Mouse (Mus musculus): ENCODE data around the gene Themis.

Gene Themis

GRCm38 (mm10) chr10:28776777-28777402 is 108.7 kb downstream of the Themis start:
- ATAC-seq (ENCODE audit: insufficient number of reproducible peaks, low FRiP score, low TSS enrichment): no peak

- no peak for ATAC-seq (ENCODE audit: insufficient number of reproducible peaks, low FRiP score, low TSS enrichment)
These were observed 131.3 kb downstream of the Themis start for GRCm38 (mm10) chr10:28799469-28799868.

- ATAC-seq (ENCODE audit: insufficient number of reproducible peaks, low FRiP score, low TSS enrichment): no peak
These were observed 137.0 kb downstream of the Themis start for GRCm38 (mm10) chr10:28805160-28805559.

- no peak for ATAC-seq (ENCODE audit: insufficient number of reproducible peaks, low FRiP score, low TSS enrichment)
These were observed 143.9 kb downstream of the Themis start for GRCm38 (mm10) chr10:28811928-28812570.

GRCm38 (mm10) chr10:28812571-28812936 is 144.4 kb downstream of the Themis start:
- no peak for ATAC-seq (ENCODE audit: insufficient number of reproducible peaks, low FRiP score, low TSS enrichment)

GRCm38 (mm10) chr10:28816160-28816559 is 148.0 kb downstream of the Themis start:
- no peak for ATAC-seq (ENCODE audit: insufficient number of reproducible peaks, low FRiP score, low TSS enrichment)

GRCm38 (mm10) chr10:28822320-28822719 is 154.2 kb downstream of the Themis start:
- ATAC-seq (ENCODE audit: insufficient number of reproducible peaks, low FRiP score, low TSS enrichment): no peak

GRCm38 (mm10) chr10:28842605-28843004 is 174.4 kb downstream of the Themis start:
- no peak for ATAC-seq (ENCODE audit: insufficient number of reproducible peaks, low FRiP score, low TSS enrichment)

GRCm38 (mm10) chr10:28843755-28844717 is 175.9 kb downstream of the Themis start:
- peak; percentile 65 for ATAC-seq (ENCODE audit: insufficient number of reproducible peaks, low FRiP score, low TSS enrichment)

GRCm38 (mm10) chr10:28856154-28856553 is 188.0 kb downstream of the Themis start:
- ATAC-seq (ENCODE audit: insufficient number of reproducible peaks, low FRiP score, low TSS enrichment): no peak

- no peak for ATAC-seq (ENCODE audit: insufficient number of reproducible peaks, low FRiP score, low TSS enrichment)
These were observed 202.6 kb downstream of the Themis start for GRCm38 (mm10) chr10:28870580-28871354.

GRCm38 (mm10) chr10:28874605-28875004 is 206.4 kb downstream of the Themis start:
- no peak for ATAC-seq (ENCODE audit: insufficient number of reproducible peaks, low FRiP score, low TSS enrichment)

GRCm38 (mm10) chr10:28887643-28888042 is 219.5 kb downstream of the Themis start:
- no peak for ATAC-seq (ENCODE audit: insufficient number of reproducible peaks, low FRiP score, low TSS enrichment)

- ATAC-seq (ENCODE audit: insufficient number of reproducible peaks, low FRiP score, low TSS enrichment): no peak
These were observed 222.7 kb downstream of the Themis start for GRCm38 (mm10) chr10:28890886-28891285.

GRCm38 (mm10) chr10:28898351-28898750 is 230.2 kb downstream of the Themis start:
- no peak for ATAC-seq (ENCODE audit: insufficient number of reproducible peaks, low FRiP score, low TSS enrichment)
